Mouse (Mus musculus) erythroblast, embryonic 14.5 days (primary cell): ENCODE results near the gene Clec16a. TPM values are rescaled to one million over a fixed set of nuclear protein-coding genes. Genes with fewer than 3 reads are reported as not detected.

Source experiments
- H3K27me3 ChIP-seq: 2 replicates; pipeline ENCODE4 v1.6.1; 2012; ENCODE audit warnings: inconsistent platforms; ENCODE audit not compliant: control insufficient read depth
- H3K36me3 ChIP-seq: 2 replicates; pipeline ENCODE4 v1.6.1; 2012; ENCODE audit warnings: mild to moderate bottlenecking, inconsistent platforms; ENCODE audit not compliant: control insufficient read depth
- H3K4me1 ChIP-seq: 2 replicates; pipeline ENCODE4 v1.6.1; 2012; ENCODE audit warnings: inconsistent platforms; ENCODE audit not compliant: control insufficient read depth
- H3K4me3 ChIP-seq: replicated peaks from 2 replicates; pipeline ENCODE3; 2012; ENCODE audit warnings: moderate library complexity, mild to moderate bottlenecking, inconsistent platforms
- H3K9me3 ChIP-seq: 2 replicates; pipeline ENCODE4 v1.6.1; 2012; ENCODE audit warnings: low read length, inconsistent platforms, mixed read lengths; ENCODE audit not compliant: control insufficient read depth
- GATA1 ChIP-seq: IDR thresholded peaks from 2 replicates; pipeline ENCODE4 v1.6.1; 2012; ENCODE audit warnings: low read length, inconsistent platforms, mixed read lengths
- TAL1 ChIP-seq: IDR thresholded peaks from 3 replicates; pipeline ENCODE4 v1.6.1; 2012; ENCODE audit warnings: low read length, inconsistent platforms, mixed read lengths
- polyA plus RNA-seq: library from polyadenylated mRNA; stranded (reverse); fragments of >175 nt; gene quantifications from 2 replicates; pipeline ENCODE4 v1.2.3, GENCODE M21; 2012

The Clec16a gene
- polyA plus RNA-seq, 1 experiment, result 0.99 TPM

DNA sequence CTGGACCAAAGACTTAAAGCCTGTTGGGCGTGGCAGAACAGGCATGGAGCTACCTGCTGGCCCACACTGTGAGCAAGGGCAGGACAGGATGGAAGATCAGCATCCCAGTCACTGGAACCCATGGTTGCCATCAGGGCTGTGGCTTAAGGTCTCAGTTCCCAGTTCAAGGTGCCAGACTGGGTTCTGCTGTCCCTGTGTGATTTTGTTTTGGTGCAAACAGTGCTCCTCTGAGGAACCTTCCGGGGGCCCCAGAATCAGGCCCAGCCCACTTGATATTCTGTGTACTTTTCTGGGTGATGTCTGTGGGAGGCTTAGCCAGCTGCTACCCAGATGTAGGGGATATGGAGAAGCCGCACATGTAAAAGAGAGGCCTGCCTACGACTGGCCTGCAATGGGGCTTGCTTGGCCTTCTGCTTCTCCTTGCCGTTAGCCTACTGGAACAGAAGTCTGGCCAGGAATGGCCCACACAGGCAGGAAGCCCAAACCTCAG, 235.5 kb downstream of the Clec16a start:
- Histone ChIP-seq H3K4me3 (no peak overlapping the region), H3K9me3 (peaks cover 7% of the 10 kb centered on the region; the same call in 1 of the 2 replicates), H3K36me3 (no peaks in the 10 kb centered on the region), H3K27me3 (peaks cover 44% of the 10 kb centered on the region), H3K4me1 (peaks cover 14% of the 10 kb centered on the region)
- TF ChIP-seq GATA1 (no peak), TAL1 (no peak)

DNA sequence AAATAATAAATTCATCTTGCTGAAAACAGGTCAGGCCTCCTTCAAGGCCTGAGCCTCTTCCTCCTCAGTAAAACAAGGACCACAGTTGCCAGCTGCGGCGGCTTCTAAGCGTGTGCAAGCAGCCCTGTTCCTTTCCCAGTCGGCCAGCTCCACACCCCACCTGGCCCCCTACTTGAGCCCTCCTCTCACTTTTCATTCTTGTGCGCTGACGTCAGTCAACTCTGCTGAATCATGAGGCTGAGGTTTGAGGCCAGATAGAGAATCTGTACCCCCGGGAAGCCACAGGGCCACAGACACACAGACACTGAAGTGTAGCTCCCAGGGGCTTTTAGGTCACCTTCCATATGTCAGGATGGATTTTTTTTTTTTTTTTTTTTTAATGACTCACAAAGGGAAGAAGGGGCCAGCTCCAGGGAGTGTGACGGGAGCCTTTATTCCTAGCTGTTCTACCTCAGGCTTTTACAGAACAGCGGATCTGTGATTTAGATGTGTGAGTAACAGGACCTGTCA, 236.8 kb downstream of the Clec16a start:
- no peaks in the 10 kb centered on the region for H3K36me3 ChIP-seq
- H3K9me3 ChIP-seq, result peaks cover 7% of the 10 kb centered on the region; the same call in 1 of the 2 replicates
- TF ChIP-seq TAL1 (no peak), GATA1 (no peak)
- peaks cover 26% of the 10 kb centered on the region for H3K4me1 ChIP-seq
- H3K27me3 ChIP-seq, result peaks cover 45% of the 10 kb centered on the region
- no peak overlapping the region for H3K4me3 ChIP-seq

DNA sequence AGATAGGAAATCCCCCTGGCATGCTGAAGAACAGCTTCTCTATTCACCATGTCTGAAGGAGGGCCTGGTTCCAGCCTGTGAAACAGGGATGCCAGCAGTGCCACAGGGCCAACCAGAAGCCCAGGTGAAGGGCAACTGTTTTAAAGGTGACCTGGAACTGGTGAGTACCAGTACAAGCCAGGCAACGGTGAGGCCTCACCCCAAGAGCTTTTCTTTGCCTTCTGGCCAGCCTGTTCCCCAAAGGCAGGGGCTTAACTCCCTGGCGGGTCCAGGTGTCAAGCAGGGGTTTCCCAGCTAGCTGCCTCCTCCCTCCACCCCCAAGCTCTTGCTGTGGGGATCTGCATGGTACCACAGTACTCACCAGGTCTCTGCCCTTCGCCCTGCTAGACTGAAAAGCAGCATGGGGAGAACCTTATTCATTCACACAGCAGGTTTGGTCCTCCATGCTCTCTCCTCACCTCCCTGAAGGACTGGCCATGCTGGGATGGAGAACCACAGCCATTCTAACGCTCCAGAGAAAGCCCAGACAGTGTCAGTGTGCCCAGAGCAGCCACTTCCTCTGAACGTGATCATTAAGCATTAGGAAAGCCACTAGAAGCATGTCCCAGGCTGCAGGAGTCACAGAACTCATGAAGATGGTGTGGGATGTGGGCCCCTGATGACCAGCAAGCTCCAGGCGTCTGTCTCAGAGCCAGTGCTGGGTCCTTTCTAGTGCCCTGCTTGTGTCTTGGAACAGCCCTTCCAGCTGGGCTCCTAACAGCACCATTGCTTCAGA, 237.4 kb downstream of the Clec16a start:
- H3K4me3 ChIP-seq, result no peak overlapping the region
- TF ChIP-seq GATA1 (no peak), TAL1 (no peak)
- no peaks in the 10 kb centered on the region for H3K36me3 ChIP-seq
- H3K4me1 ChIP-seq, result peaks cover 26% of the 10 kb centered on the region
- H3K9me3 ChIP-seq, result peaks cover 7% of the 10 kb centered on the region; the same call in 1 of the 2 replicates
- H3K27me3 ChIP-seq, result peaks cover 45% of the 10 kb centered on the region

- Histone ChIP-seq H3K4me3 (no peak overlapping the region), H3K4me1 (peaks cover 26% of the 10 kb centered on the region), H3K27me3 (peaks cover 46% of the 10 kb centered on the region), H3K36me3 (no peaks in the 10 kb centered on the region), H3K9me3 (peaks cover 7% of the 10 kb centered on the region; the same call in 1 of the 2 replicates)
- no peak for TF ChIP-seq TAL1
- TF ChIP-seq GATA1, result no peak
These were observed 238.0 kb downstream of the Clec16a start for GRCm38 (mm10) chr16:10783152-10783434.

- peaks cover 26% of the 10 kb centered on the region for H3K4me1 ChIP-seq
- TF ChIP-seq TAL1, result no peak
- no peak for TF ChIP-seq GATA1
- H3K27me3 ChIP-seq, result peaks cover 50% of the 10 kb centered on the region
- H3K9me3 ChIP-seq, result peaks cover 7% of the 10 kb centered on the region; the same call in 1 of the 2 replicates
- no peak overlapping the region for H3K4me3 ChIP-seq
- no peaks in the 10 kb centered on the region for H3K36me3 ChIP-seq
These were observed 238.3 kb downstream of the Clec16a start for GRCm38 (mm10) chr16:10783451-10783850.

DNA sequence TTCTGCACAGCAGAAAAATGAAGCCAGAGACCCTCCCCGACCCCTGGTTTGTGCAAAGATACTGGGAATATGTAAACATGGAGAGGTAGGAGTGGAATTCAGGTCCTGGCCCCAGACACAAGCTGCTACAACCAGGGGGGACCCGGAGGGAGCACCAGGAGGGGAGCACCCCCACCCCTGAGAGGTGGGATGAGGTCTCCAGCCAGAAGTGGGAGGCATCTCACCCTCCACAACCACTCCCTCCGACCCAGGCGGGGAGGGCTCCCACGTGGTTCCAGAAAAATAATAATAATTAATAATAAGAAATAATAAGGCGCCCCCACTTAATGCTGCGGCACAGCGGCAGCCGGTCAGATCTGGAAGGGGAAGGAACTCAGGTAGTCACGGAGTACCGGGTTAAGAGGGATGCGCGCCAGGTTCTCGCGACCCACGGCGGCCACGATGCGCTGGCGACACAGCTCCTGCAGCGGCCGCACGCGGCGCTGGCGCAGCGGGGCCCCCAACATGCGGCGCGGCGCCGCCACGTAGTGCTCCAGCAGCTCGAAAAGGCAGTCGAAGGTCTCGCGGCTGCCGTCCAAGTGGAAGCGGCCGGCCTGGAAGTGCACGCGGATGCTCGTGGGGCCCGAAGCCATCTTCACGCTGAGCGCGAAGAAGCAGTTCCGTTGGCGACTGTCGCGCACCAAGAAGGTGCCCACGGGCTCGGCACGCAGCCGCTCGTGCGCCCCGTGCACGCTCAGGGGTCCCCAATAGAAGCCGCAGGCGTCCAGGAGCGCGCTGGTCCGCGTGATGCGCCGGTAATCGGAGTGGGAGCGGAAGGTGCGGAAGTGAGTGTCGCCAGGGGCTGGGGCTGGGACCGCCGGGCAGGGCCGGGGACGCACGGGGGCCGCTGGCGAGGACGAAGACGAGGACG, 239.0 kb downstream of the Clec16a start:
- Histone ChIP-seq H3K36me3 (no peaks in the 10 kb centered on the region), H3K9me3 (peaks cover 7% of the 10 kb centered on the region; the same call in 1 of the 2 replicates), H3K4me1 (peaks cover 26% of the 10 kb centered on the region), H3K27me3 (peaks cover 51% of the 10 kb centered on the region), H3K4me3 (peak overlapping the region; percentile 90)
- TF ChIP-seq TAL1 (no peak), GATA1 (no peak)

DNA sequence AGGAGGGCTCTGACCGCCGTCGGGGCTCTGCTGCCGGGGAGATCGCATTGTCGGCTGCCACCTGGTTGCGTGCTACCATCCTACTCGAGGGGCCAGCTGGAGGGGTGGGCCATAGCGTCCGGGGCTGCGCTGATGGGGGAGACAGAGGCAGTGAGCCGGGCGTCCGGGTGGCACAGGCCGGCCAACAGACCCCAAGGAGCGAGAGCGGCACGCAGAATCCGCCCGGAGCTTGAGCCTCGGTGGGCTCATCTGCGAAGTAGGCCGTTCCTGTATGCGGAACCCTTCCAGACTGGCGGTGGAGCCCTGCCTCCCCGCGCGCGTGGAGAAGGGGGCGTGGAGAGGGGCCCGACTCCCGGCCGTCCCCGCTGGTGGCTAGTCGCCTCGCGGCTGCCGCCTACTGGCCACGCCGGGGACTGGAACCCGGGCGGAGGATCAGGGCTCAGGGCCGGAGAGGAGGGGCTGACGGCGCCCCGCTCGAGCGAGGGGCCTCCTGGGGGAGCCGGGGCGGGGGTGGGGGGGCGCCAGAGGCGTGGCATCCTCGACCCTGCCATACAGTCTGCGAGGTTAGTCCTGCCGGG, 239.7 kb downstream of the Clec16a start:
- Histone ChIP-seq H3K4me1 (peaks cover 26% of the 10 kb centered on the region), H3K27me3 (peaks cover 51% of the 10 kb centered on the region)
- TF ChIP-seq TAL1, result no peak
- no peak for TF ChIP-seq GATA1

GRCm38 (mm10) chr16:10785371-10786231, 240.5 kb downstream of the Clec16a start, which contains the start of gene Socs1:
Socs1 (minus strand) TSS chr16:10785536.
- Histone ChIP-seq H3K4me1 (peaks cover 26% of the 10 kb centered on the region), H3K27me3 (peaks cover 51% of the 10 kb centered on the region), H3K4me3 (peak within 1 kb of the TSS; percentile 90), H3K9me3 (peaks cover 7% of the 10 kb centered on the region; the same call in 1 of the 2 replicates), H3K36me3 (no peaks in the 10 kb centered on the region)
- TF ChIP-seq GATA1 (no peak), TAL1 (no peak)

More for the DNA sequence above, 239.7 kb downstream of the Clec16a start:
- peak overlapping the region; percentile 90 for H3K4me3 ChIP-seq
- H3K9me3 ChIP-seq, result peaks cover 7% of the 10 kb centered on the region; the same call in 1 of the 2 replicates
- no peaks in the 10 kb centered on the region for H3K36me3 ChIP-seq
